Mouse (Mus musculus) adrenal gland, postnatal 14 days (tissue): Measurements from ENCODE around the gene Itsn1. TPM values are rescaled to one million over a fixed set of nuclear protein-coding genes. Genes with fewer than 3 reads are reported as not detected.

Source experiments
- DNase-seq: peaks from one replicate; pipeline ENCODE4 v3.0.0; 2021; ENCODE audit warnings: mixed read lengths
- microRNA-seq, 2 experiments: library from miRNA; unstranded; fragments of <30 nt; microRNA quantifications; one replicate each; pipeline ENCODE4 v1.2.0; 2021
- total RNA-seq: library from RNA; stranded (reverse); gene quantifications from 2 replicates; pipeline ENCODE4 v1.2.3, GENCODE M21; 2021

Gene Itsn1
- total RNA-seq, 1 experiment from 2014 or later, result 48.7 TPM

- DNase-seq, result no peak
These were observed 217.2 kb downstream of the Itsn1 start for GRCm38 (mm10) chr16:91946261-91946660.

GRCm38 (mm10) chr16:91947093-91947492 lies 218.0 kb downstream of the Itsn1 start:
- no peak for DNase-seq

DNA sequence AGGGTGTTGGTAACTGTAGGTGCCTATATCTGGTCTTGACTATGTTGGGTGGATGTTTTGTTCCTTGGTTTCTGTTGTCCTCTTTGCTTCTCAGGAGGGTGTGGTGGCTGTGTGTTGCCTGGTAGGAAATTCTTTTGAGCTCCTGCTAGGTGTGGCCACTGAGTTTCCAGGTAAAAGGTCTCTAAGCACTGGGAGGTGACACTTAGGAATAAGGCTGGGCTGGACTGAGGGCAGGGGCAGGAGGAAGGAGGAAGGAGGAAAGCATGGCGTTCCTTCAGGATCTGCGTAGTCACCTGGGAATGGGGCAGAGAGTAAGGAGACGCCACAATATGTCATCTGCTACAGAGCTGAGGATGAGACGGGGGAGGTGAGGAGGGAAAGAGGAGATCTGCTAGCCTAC lies 224.9 kb downstream of the Itsn1 start:
- DNase-seq, result no peak

- DNase-seq, result no peak
These were observed 225.7 kb downstream of the Itsn1 start for GRCm38 (mm10) chr16:91954766-91955165.

DNA sequence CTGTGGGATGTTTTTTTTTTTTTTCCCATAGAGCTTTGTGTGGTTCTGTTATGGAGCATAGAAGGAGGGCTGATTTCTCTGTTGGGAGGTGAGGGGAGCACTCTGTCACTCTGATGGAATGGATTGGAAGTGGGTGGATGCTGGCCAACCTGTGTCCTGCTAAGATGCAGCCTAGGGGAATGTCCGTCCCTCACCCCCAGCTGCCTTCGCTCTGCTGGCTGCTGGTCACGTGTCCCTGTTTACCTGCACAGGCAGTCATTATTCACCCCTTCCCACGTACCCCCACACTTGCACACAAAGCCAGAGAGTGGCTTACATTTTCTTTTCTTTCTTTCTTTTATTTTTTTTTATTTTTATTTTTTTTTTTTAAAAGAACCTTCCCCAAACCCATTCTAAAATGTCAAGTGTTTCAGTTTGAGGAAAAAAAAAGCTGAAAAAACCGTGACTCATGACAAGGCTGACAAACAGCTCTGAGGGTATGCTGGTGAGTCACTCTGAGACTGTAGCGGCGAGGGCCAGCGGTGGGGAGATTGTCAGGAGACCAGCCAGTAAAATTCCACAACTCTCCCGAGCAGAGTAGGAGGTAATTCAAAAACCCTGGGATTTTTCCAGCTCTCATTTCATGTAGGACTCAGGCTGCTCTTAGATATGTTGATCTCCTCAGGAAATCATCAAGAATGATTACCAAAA lies 233.3 kb downstream of the Itsn1 start:
- DNase-seq, result peak; percentile 85

GRCm38 (mm10) chr16:91962894-91963555 lies 233.9 kb downstream of the Itsn1 start:
- DNase-seq, result peak; percentile 18

DNA sequence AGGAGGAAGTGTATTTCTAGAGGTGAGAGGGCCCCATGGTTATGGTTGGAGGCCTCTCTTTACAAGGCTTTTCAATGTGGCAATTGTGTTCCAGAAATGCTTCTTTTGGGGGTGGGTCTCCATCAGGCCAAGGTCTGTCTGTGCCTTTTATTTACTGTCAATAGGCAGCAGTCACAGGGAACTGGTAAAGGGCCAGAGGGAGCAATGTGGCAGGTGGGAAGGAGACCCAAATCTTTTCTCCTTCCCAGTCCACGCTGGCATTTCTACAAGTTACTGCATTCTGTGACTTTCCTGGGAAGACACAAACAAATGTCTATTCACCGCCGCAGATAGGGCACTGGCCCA lies 234.4 kb downstream of the Itsn1 start:
- DNase-seq, result no peak

- DNase-seq, result no peak
These were observed 235.5 kb downstream of the Itsn1 start for GRCm38 (mm10) chr16:91964308-91965178.

- DNase-seq, result no peak
These were observed 239.6 kb downstream of the Itsn1 start for GRCm38 (mm10) chr16:91968725-91969124.

DNA sequence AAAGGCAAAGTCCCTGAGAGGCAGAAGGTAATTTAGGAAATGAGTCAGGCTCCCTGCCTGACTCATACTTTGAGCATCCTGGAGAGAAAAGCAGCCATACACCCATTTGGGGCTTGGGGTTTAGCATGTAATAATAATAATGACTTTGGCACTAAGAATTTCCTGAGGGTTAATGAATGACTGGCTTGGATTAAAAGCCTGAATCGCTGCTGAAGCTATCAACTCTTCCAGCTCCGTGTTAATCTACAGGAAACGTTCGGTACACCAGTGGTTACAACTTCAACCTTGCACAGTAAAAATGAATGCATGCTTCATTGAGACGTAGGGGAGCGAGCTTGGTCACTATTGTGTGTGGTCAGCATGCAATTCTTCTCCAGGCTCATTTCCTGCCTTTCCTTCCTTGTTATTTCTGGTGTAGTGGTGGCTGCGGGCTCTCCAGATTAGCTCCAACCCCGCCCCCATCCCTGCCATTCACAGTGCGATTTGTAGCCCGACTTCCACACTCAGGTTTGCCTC lies 240.5 kb downstream of the Itsn1 start:
- DNase-seq, result no peak

Small RNA genes within 50 kb of the gene (microRNA-seq; reads per million reads assigned to microRNA genes)
- gene Gm27773, result 0 reads per million in 2 experiments

Other genes with a start within 250 kb of the Itsn1 start
- 80.3 and 82.7 TPM in 2 replicates for gene Ifnar1, start 244.0 kb upstream of the Itsn1 start, total RNA-seq
- 27.7 and 30.8 TPM in 2 replicates for gene Ifngr2, start 182.2 kb upstream of the Itsn1 start, total RNA-seq
- gene Tmem50b, start 131.5 kb upstream of the Itsn1 start, total RNA-seq, result 45.6 and 48.0 TPM in 2 replicates
- gene Dnajc28, start 110.3 kb upstream of the Itsn1 start, total RNA-seq, result 12.8 and 15.1 TPM in 2 replicates
- gene Gart, start 82.3 kb upstream of the Itsn1 start, total RNA-seq, result 96.7 and 98.3 TPM in 2 replicates
- gene Son, start 81.8 kb upstream of the Itsn1 start, total RNA-seq, result 226 and 238 TPM in 2 replicates
- gene Donson, start 40.5 kb upstream of the Itsn1 start, total RNA-seq, result 8.6 and 12.5 TPM in 2 replicates
- 43.4 and 45.5 TPM in 2 replicates for gene Cryzl1, start 306 bp upstream of the Itsn1 start, total RNA-seq